Mouse (Mus musculus): ENCODE results near the gene Ctxn2.
"Not testable (repeated sequence)": the region's sequence is repeated elsewhere in the genome, so short reads cannot be mapped to it uniquely, and the experiment has no call there.

Gene Ctxn2

GRCm38 (mm10) chr2:125135903-125136811, at the start of gene Ctxn2:
TSS of gene Ctxn2 (plus strand) at chr2:125136692.
- DNase-seq (ENCODE audit: low read depth, low spot score): peak; percentile 75

GRCm38 (mm10) chr2:125088757-125089156, 47.7 kb upstream of the Ctxn2 start:
- DNase-seq (ENCODE audit: low read depth, low spot score): no peak

- not testable (repeated sequence) for DNase-seq (ENCODE audit: low read depth, low spot score)
Measured at GRCm38 (mm10) chr2:125092123-125092522, 44.4 kb upstream of the Ctxn2 start.

- DNase-seq (ENCODE audit: low read depth, low spot score): not testable (repeated sequence)
Measured at GRCm38 (mm10) chr2:125104491-125104890, 32.0 kb upstream of the Ctxn2 start.

- not testable (repeated sequence) for DNase-seq (ENCODE audit: low read depth, low spot score)
Measured at GRCm38 (mm10) chr2:125106536-125106935, 30.0 kb upstream of the Ctxn2 start.

GRCm38 (mm10) chr2:125119381-125120110, 16.9 kb upstream of the Ctxn2 start:
- DNase-seq (ENCODE audit: low read depth, low spot score): no peak

GRCm38 (mm10) chr2:125122288-125122623, 14.2 kb upstream of the Ctxn2 start:
- no peak for DNase-seq (ENCODE audit: low read depth, low spot score)

GRCm38 (mm10) chr2:125122624-125123476, 13.6 kb upstream of the Ctxn2 start:
- peak; percentile 69 for DNase-seq (ENCODE audit: low read depth, low spot score)

GRCm38 (mm10) chr2:125123477-125123852, 13.0 kb upstream of the Ctxn2 start, which contains the start of gene Myef2:
TSS of gene Myef2 (minus strand) at chr2:125123661.
- DNase-seq (ENCODE audit: low read depth, low spot score): peak; percentile 93

- no peak for DNase-seq (ENCODE audit: low read depth, low spot score)
Measured at GRCm38 (mm10) chr2:125125824-125126223, 10.7 kb upstream of the Ctxn2 start.

- no peak for DNase-seq (ENCODE audit: low read depth, low spot score)
Measured at GRCm38 (mm10) chr2:125126792-125127191, 9.7 kb upstream of the Ctxn2 start.

GRCm38 (mm10) chr2:125134113-125134512, 2.4 kb upstream of the Ctxn2 start:
- DNase-seq (ENCODE audit: low read depth, low spot score): no peak

- no peak for DNase-seq (ENCODE audit: low read depth, low spot score)
Measured at GRCm38 (mm10) chr2:125136846-125137245, 354 bp downstream of the Ctxn2 start.

- no peak for DNase-seq (ENCODE audit: low read depth, low spot score)
Measured at GRCm38 (mm10) chr2:125142336-125142735, 5.8 kb downstream of the Ctxn2 start.

GRCm38 (mm10) chr2:125152388-125152787, 15.9 kb downstream of the Ctxn2 start, which contains the start of gene Slc12a1:
TSS of gene Slc12a1 (plus strand) at chr2:125152505.
- no peak for DNase-seq (ENCODE audit: low read depth, low spot score)

- no peak for DNase-seq (ENCODE audit: low read depth, low spot score)
Measured at GRCm38 (mm10) chr2:125154294-125154693, 17.8 kb downstream of the Ctxn2 start.

GRCm38 (mm10) chr2:125155504-125155903, 19.0 kb downstream of the Ctxn2 start:
- no peak for DNase-seq (ENCODE audit: low read depth, low spot score)

GRCm38 (mm10) chr2:125162012-125162470, 25.5 kb downstream of the Ctxn2 start:
- no peak for DNase-seq (ENCODE audit: low read depth, low spot score)

- DNase-seq (ENCODE audit: low read depth, low spot score): no peak
Measured at GRCm38 (mm10) chr2:125178225-125178798, 41.8 kb downstream of the Ctxn2 start.

- DNase-seq (ENCODE audit: low read depth, low spot score): no peak
Measured at GRCm38 (mm10) chr2:125187904-125188303, 51.4 kb downstream of the Ctxn2 start.

GRCm38 (mm10) chr2:125189197-125189596, 52.7 kb downstream of the Ctxn2 start:
- peak; percentile 76 for DNase-seq (ENCODE audit: low read depth, low spot score)
